Mouse (Mus musculus) hindbrain, embryonic 12.5 days (tissue): Measurements from ENCODE around the gene Elf2. TPM values are rescaled to one million over a fixed set of nuclear protein-coding genes. Genes with fewer than 3 reads are reported as not detected.

Experiments used
- ATAC-seq: fragments of 200-750 bp; cut with Nextera tagmentation; 2 replicates; pipeline ENCODE4 v1.8.0; 2017; ENCODE audit warnings: moderate TSS enrichment; ENCODE audit not compliant: low FRiP score
- H3K27ac ChIP-seq: fragments of 300-500 bp; sonication (generic); 2 replicates; pipeline ENCODE4 v1.5.1; 2016; ENCODE audit warnings: mild to moderate bottlenecking
- H3K27me3 ChIP-seq: fragments of 300-500 bp; sonication (generic); 2 replicates; pipeline ENCODE4 v1.6.1; 2016; ENCODE audit warnings: mild to moderate bottlenecking
- H3K36me3 ChIP-seq: fragments of 300-500 bp; sonication (generic); 2 replicates; pipeline ENCODE4 v1.6.1; 2016; ENCODE audit warnings: mild to moderate bottlenecking
- H3K4me1 ChIP-seq: fragments of 300-500 bp; sonication (generic); 2 replicates; pipeline ENCODE4 v1.6.1; 2016
- H3K4me2 ChIP-seq: fragments of 300-500 bp; sonication (generic); replicated peaks from 2 replicates; pipeline ENCODE4 v1.6.1; 2016; ENCODE audit warnings: mild to moderate bottlenecking
- H3K4me3 ChIP-seq: fragments of 300-500 bp; sonication (generic); 2 replicates; pipeline ENCODE4 v1.5.1; 2016; ENCODE audit warnings: mild to moderate bottlenecking
- H3K9ac ChIP-seq: fragments of 300-500 bp; sonication (generic); 2 replicates; pipeline ENCODE4 v1.6.1; 2016; ENCODE audit warnings: mild to moderate bottlenecking, moderate library complexity
- H3K9me3 ChIP-seq: fragments of 300-500 bp; sonication (generic); replicated peaks from 2 replicates; pipeline ENCODE4 v1.6.1; 2016; ENCODE audit warnings: mild to moderate bottlenecking
- WGBS: fragments of 180-500 bp; shearing (Covaris S2); methylation state at CpG from one replicate; pipeline ENCODE4 v1.1.7; 2016; 5-methylcytosine and 5-hydroxymethylcytosine counted together
- polyA plus RNA-seq: library from polyadenylated mRNA; unstranded; fragments of >200 nt; fragmentation: Nextera tagmentation; extraction: Ambion mirVana; gene quantifications from 2 replicates; pipeline ENCODE4 v1.2.1, GENCODE M21; 2016

Gene Elf2
- polyA plus RNA-seq, 1 experiment from 2014 or later, result 46.7 TPM

DNA sequence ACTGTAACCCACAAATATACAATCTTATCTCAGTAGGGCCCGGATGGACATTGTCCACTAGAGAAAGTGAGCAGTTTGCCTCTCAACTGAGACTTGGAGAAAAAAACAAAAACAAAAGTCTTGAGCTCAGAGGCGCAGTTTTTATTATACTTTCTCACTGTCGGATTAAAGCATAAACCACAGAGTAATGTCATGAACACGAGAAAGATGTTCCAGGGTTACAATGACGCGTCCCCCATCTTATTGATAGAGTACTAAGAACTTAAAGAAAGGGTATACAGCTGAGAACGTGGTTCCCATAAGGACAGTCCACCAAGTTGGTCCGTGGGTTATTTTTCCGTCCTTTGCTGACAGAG, 1.1 kb downstream of the Elf2 start:
- H3K9me3 ChIP-seq, result no peaks in the 10 kb centered on the region
- H3K36me3 ChIP-seq, result no peaks in the 10 kb centered on the region
- peaks cover 19% of the 10 kb centered on the region for H3K4me1 ChIP-seq
- no peak for ATAC-seq
- H3K4me3 ChIP-seq, result peak overlapping the region; percentile 95
- 2% methylated on average over 9 of the region's 9 CpGs for WGBS
- H3K27ac ChIP-seq, result peak overlapping the region; percentile 100
- H3K4me2 ChIP-seq, result peak overlapping the region; percentile 61
- H3K27me3 ChIP-seq, result no peaks in the 10 kb centered on the region
- H3K9ac ChIP-seq, result peak overlapping the region; percentile 97

DNA sequence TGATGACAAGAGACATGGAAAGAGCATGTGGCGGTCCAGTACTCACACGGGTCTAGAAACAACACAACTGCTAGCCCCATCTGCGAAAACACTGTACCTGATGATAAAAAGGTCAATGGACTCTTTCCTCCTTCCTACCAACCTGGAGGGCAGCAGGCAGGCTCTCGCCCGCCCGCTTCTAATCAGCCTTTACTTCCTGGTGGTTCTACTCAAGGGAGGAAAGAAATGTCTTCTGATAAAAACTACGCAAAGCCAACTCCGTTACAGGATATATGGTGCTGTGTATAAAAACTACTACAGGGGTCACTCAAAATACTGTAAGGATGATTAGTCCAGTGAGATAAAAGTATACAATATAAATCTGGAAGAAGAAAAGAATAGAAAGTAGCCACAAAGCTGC, 5.1 kb downstream of the Elf2 start:
- Histone ChIP-seq H3K27me3 (no peaks in the 10 kb centered on the region), H3K27ac (no peak overlapping the region), H3K36me3 (no peaks in the 10 kb centered on the region), H3K4me3 (no peak overlapping the region), H3K9me3 (no peaks in the 10 kb centered on the region), H3K4me1 (peaks cover 25% of the 10 kb centered on the region), H3K9ac (no peak overlapping the region), H3K4me2 (no peak overlapping the region)
- no peak for ATAC-seq
- WGBS, result 88% methylated on average over 8 of the region's 8 CpGs

DNA sequence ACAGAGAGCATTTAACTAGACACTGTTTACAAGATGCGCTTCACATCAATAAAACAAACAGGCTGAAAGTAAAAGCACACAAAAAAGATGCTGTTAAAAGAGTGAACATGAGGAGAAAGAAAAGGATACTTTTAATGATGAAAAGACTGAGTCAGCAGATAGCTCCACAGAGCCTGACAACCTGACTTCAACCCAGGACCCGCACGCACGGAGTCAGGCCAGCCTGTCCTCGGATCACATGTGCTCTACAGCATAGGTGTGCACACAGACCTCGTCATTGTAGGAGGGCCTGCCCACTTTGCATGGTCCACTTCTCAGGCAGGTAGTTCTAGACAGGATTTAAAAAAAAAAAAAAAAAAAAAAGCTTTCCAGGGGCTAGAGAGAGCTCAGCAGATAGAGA, 6.5 kb downstream of the Elf2 start:
- WGBS, result 73% methylated on average over 6 of the region's 6 CpGs
- Histone ChIP-seq H3K36me3 (no peaks in the 10 kb centered on the region), H3K4me2 (no peak overlapping the region), H3K4me3 (no peak overlapping the region), H3K4me1 (peaks cover 21% of the 10 kb centered on the region), H3K9ac (no peak overlapping the region), H3K9me3 (no peaks in the 10 kb centered on the region), H3K27ac (no peak overlapping the region), H3K27me3 (no peaks in the 10 kb centered on the region)
- no peak for ATAC-seq

DNA sequence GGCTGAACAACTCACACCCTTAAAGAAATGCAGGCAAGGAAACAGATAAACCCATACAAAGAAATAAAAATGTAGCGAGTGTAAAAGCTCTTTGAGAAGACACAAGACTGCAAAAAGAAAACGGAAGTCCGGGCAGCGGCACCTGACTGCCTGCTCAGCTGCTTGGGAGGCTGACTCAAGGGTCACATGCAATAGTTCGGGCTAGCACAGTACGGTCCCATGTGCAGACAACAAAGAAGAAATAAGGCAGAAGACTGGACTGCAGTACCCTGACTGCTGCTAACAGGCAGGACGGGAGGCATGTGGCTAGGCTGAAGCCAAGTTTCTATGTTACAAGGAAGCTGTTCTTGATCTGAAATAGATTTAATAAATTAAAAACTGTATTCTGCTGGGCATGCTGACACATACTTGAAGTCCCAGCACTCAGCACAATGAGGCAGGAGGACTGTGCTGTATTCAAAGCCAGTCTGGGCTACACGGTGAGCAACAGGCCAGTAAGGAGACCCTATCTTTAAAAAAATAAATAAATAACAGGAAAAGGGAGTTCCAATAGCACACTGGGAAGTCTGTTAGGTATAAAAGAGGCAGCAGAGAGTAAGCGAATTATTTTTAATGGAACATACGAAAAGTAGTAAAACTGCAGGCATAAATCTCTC, 7.1 kb downstream of the Elf2 start:
- Histone ChIP-seq H3K9me3 (no peaks in the 10 kb centered on the region), H3K27ac (no peak overlapping the region), H3K36me3 (no peaks in the 10 kb centered on the region), H3K9ac (no peak overlapping the region), H3K4me2 (no peak overlapping the region), H3K4me1 (peaks cover 19% of the 10 kb centered on the region), H3K4me3 (no peak overlapping the region), H3K27me3 (no peaks in the 10 kb centered on the region)
- no peak for ATAC-seq
- 63% methylated on average over 10 of the region's 10 CpGs for WGBS

DNA sequence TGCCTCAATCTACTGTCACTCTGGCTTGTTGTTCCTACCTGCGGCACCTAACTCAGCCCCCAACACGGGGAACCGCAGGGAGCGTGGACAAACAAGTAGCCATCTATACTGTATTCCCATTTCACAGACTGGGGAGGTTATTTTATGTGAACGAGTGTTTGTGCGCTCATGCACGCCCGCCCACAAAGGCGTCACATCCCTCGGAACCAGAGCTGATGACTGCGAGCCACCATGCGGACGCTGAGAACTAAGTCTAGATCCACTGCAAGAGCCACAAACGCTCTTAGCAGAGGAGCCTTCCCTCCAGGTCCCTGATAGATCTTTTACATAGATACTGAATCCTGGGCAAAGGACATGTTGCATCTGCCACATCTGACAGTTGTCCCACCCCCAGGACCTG, 10.4 kb downstream of the Elf2 start:
- Histone ChIP-seq H3K9ac (no peak overlapping the region), H3K27ac (no peak overlapping the region), H3K9me3 (no peaks in the 10 kb centered on the region), H3K36me3 (peaks cover 4% of the 10 kb centered on the region; the same call in 1 of the 2 replicates), H3K4me2 (no peak overlapping the region), H3K4me1 (peaks cover 16% of the 10 kb centered on the region; the same call in 1 of the 2 replicates), H3K27me3 (no peaks in the 10 kb centered on the region), H3K4me3 (no peak overlapping the region)
- WGBS, result 87% methylated on average over 14 of the region's 14 CpGs
- ATAC-seq, result no peak

DNA sequence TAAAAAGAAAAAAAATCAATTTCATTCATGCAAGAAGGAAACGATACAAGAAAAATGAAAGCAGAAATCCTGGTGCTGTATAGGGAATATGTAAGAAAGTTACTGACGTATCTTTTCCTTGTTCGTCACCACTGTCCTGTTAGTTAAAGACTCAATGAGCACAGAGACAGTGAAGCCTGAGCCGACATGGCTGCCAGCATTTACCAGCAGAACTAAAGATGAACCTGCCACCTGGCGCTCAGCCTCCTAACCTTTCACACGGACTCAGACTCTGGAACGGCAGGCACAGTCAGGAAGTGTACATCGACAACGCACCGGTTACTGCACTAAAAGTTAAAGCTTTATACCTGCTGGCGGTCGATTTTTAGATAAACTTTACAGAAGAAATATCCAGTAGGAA, 11.9 kb downstream of the Elf2 start:
- H3K27ac ChIP-seq, result no peak overlapping the region
- WGBS, result 92% methylated on average over 12 of the region's 12 CpGs
- H3K9me3 ChIP-seq, result no peaks in the 10 kb centered on the region
- no peak overlapping the region for H3K4me2 ChIP-seq
- no peak overlapping the region for H3K9ac ChIP-seq
- H3K36me3 ChIP-seq, result peaks cover 11% of the 10 kb centered on the region
- no peaks in the 10 kb centered on the region for H3K27me3 ChIP-seq
- H3K4me1 ChIP-seq, result peaks cover 6% of the 10 kb centered on the region; the same call in 1 of the 2 replicates
- no peak overlapping the region for H3K4me3 ChIP-seq
- ATAC-seq, result no peak

DNA sequence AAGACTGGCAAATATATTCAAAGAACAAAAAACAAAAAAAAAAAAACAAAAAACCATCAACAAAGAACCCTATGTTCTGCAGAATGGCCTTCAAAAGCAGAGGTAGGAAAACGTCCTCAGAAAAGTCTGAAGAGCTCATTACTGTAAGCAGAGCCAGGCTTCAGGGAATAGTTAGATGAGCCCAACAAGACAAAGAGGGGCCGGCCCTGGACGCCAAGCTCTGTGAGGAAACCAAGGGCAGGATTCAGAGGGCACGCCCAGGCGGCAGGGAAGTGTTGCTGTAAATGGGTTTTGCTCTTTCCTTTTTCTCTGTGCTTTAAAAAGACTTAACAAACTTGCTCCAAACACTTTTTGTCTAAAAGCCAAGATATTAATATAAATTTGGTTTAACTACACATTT, 12.6 kb downstream of the Elf2 start:
- peaks cover 15% of the 10 kb centered on the region for H3K36me3 ChIP-seq
- no peaks in the 10 kb centered on the region for H3K4me1 ChIP-seq
- no peaks in the 10 kb centered on the region for H3K27me3 ChIP-seq
- ATAC-seq, result no peak
- no peaks in the 10 kb centered on the region for H3K9me3 ChIP-seq
- no peak overlapping the region for H3K9ac ChIP-seq
- no peak overlapping the region for H3K4me3 ChIP-seq
- WGBS, result 81% methylated on average over 5 of the region's 5 CpGs
- H3K4me2 ChIP-seq, result no peak overlapping the region
- no peak overlapping the region for H3K27ac ChIP-seq

DNA sequence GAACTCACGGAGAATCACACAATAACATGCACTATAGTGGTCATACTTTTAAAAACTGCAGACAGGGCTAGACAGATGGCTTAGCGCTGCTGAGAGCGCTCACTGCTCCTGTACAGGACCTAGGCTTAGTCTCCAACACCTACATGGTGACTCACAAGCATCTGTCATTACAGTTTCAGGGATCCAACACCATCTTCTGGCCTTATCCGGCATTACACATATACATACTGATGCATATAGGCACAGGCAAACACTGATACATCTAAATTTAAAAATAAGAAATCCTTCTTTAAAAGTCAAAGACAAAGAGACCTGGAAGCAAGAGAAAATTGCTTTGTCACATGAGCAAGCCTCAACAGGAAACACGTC, 13.1 kb downstream of the Elf2 start:
- no peak for ATAC-seq

DNA sequence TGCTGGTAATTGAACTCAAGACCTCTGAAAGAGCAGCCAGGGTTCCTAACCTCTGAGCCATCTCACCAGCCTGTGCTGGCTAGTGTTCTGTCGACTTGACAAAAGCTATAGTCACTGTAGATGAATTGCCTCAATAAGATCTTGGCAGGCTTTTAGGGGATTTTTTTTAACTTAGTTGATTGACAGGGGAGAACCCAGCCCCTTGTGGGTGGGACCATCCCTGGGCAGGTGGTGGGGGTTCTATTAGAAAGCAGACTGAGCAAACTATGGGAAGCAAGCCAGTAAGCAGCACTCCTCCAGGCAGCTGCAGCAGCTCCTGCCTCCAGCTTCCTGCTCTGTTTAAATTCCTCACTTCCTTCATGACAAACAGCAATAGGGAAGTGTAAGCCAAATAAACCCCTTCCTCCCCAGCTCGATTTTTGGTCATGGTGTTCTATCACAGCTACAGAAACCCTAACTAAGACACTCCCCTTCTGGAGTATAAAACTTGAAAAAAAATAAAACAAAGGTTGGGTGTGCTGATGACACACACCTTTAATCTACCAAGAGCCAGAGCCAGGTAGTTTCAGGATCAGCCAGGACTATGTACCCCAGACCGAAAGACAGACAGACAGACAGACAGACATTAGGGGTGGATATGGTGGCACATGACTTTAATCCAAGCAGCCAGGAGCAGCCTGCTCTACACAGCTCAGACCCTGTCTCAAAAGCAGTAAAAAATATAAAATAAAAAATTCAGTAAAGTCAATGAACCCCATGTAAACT, 13.6 kb downstream of the Elf2 start:
- no peak overlapping the region for H3K9ac ChIP-seq
- H3K27ac ChIP-seq, result no peak overlapping the region
- H3K9me3 ChIP-seq, result no peaks in the 10 kb centered on the region
- no peaks in the 10 kb centered on the region for H3K27me3 ChIP-seq
- ATAC-seq, result peak; percentile 19; the same call in 1 of the 2 replicates
- H3K4me2 ChIP-seq, result no peak overlapping the region
- 88% methylated on average over 3 of the region's 3 CpGs for WGBS
- no peaks in the 10 kb centered on the region for H3K4me1 ChIP-seq
- H3K36me3 ChIP-seq, result peaks cover 21% of the 10 kb centered on the region
- no peak overlapping the region for H3K4me3 ChIP-seq

More for the DNA sequence above, 13.1 kb downstream of the Elf2 start:
- no peak overlapping the region for H3K27ac ChIP-seq
- H3K9ac ChIP-seq, result no peak overlapping the region
- H3K27me3 ChIP-seq, result no peaks in the 10 kb centered on the region
- peaks cover 16% of the 10 kb centered on the region for H3K36me3 ChIP-seq
- 95% methylated on average over 5 of the region's 5 CpGs for WGBS
- H3K4me2 ChIP-seq, result no peak overlapping the region
- no peak overlapping the region for H3K4me3 ChIP-seq
- no peaks in the 10 kb centered on the region for H3K9me3 ChIP-seq
- no peaks in the 10 kb centered on the region for H3K4me1 ChIP-seq

DNA sequence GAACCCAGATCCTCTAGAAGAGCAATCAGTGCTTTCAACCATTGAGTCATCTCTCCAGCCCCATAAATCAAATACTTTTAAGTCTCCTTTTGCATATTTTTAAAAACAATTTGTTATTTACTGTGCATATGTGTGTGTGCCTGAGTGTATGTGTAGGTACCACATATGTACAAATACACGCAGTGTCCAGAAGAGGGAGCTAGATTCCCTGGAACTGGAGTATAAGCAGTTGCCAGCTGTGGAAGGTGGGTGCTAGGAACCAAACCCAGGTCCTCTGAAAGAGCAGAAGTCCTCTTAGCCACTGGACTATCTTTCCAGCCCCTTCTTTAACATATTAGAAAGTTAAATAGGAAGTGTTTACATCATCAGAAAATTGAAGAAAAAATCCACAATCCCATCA, 15.0 kb downstream of the Elf2 start:
- WGBS, result 83% methylated on average over 1 of the region's 1 CpGs
- H3K27ac ChIP-seq, result no peak overlapping the region

DNA sequence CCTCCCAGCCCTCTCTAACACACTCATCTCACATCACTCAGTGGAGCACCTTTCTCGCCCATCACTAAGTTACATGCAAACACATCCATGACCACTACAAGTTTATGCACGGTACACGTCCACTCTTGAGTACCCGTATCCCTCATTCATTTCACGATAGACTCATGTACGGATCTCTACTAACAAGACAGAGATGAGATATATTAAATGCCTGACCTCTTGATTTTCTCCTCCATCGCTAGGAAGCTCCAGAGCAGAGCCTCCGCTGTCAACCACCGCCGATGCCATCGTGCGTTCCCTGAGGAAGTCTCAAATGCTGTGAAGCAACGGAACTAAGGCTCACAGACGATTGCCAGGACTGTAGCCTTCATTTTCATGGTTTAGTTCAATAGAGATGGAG, 17.5 kb downstream of the Elf2 start:
- WGBS, result 96% methylated on average over 14 of the region's 14 CpGs
- no peak for ATAC-seq
- Histone ChIP-seq H3K4me2 (no peak overlapping the region), H3K4me1 (no peaks in the 10 kb centered on the region), H3K36me3 (peaks cover 31% of the 10 kb centered on the region), H3K27me3 (no peaks in the 10 kb centered on the region), H3K4me3 (no peak overlapping the region), H3K9me3 (no peaks in the 10 kb centered on the region), H3K9ac (no peak overlapping the region), H3K27ac (no peak overlapping the region)

More for the DNA sequence above, 15.0 kb downstream of the Elf2 start:
- no peak for ATAC-seq
- H3K9ac ChIP-seq, result no peak overlapping the region
- H3K4me1 ChIP-seq, result no peaks in the 10 kb centered on the region
- no peaks in the 10 kb centered on the region for H3K27me3 ChIP-seq
- H3K9me3 ChIP-seq, result no peaks in the 10 kb centered on the region
- H3K4me2 ChIP-seq, result no peak overlapping the region
- peaks cover 27% of the 10 kb centered on the region for H3K36me3 ChIP-seq
- H3K4me3 ChIP-seq, result no peak overlapping the region

DNA sequence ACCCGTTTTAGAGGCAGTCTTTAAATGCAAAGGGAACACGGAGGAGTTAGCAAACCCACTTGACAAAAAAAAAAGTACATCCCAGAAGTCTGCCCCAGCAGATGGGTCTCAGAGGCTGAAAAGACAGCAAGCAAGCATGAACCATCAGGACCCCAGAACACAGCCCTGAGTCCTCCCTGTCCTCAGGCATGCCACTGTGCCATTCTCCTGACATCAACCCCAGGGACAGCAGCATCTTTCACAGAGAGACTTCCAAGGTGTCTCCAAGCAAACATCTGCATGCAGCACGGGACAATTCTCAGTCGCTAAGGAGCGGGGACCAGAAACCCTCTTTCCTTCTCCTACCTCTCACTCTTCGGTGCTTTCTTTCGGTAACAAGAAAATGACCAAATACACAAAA, 18.1 kb downstream of the Elf2 start:
- Histone ChIP-seq H3K4me3 (no peak overlapping the region), H3K36me3 (peaks cover 34% of the 10 kb centered on the region), H3K9me3 (no peaks in the 10 kb centered on the region), H3K4me1 (no peaks in the 10 kb centered on the region), H3K27ac (no peak overlapping the region), H3K4me2 (no peak overlapping the region), H3K9ac (no peak overlapping the region), H3K27me3 (no peaks in the 10 kb centered on the region)
- 92% methylated on average over 7 of the region's 7 CpGs for WGBS
- no peak for ATAC-seq

DNA sequence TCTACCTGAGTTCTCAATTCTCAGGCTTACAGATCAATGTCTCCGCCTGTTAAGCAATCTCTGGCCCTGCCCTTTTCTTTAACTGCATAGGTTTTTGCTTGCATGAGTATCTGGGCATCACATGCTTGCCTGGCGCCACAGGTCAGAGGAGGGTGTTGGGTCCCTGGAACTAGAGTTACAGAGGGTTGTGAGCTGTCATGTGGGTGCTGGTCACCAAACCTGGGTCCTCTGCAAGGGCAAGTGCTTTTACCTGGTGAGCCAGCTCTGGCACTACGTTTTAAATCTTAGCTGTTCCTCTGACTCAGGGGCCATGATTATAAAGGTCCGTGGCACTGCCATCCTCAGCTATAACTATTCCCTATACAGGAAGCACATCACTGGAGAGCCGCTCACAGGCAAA, 19.3 kb downstream of the Elf2 start:
- WGBS, result 92% methylated on average over 5 of the region's 5 CpGs
- ATAC-seq, result no peak
- H3K9me3 ChIP-seq, result no peaks in the 10 kb centered on the region
- H3K36me3 ChIP-seq, result peaks cover 34% of the 10 kb centered on the region
- no peak overlapping the region for H3K27ac ChIP-seq
- no peak overlapping the region for H3K4me2 ChIP-seq
- no peak overlapping the region for H3K4me3 ChIP-seq
- no peaks in the 10 kb centered on the region for H3K4me1 ChIP-seq
- no peaks in the 10 kb centered on the region for H3K27me3 ChIP-seq
- H3K9ac ChIP-seq, result no peak overlapping the region
